Mouse (Mus musculus): ENCODE data around the gene Gucy1b1. TPM values are rescaled to one million over a fixed set of nuclear protein-coding genes. Genes with fewer than 3 reads are reported as not detected.

Gene Gucy1b1
- polyA plus RNA-seq, 1 experiment from 2014 or later: 3.5 TPM

GRCm38 (mm10) chr3:82027286-82027685, 47.2 kb downstream of the Gucy1b1 start:
- 91% methylated on average over 1 of the region's 1 CpGs for WGBS
- H3K4me3 ChIP-seq: no peak overlapping the region
- H3K9me3 ChIP-seq: no peaks in the 10 kb centered on the region
- H3K36me3 ChIP-seq (replicated peaks): no peaks in the 10 kb centered on the region
- H3K27me3 ChIP-seq (replicated peaks; ENCODE audit: low read depth, poor library complexity, severe bottlenecking): no peaks in the 10 kb centered on the region
- H3K4me1 ChIP-seq: no peaks in the 10 kb centered on the region
- H3K27ac ChIP-seq (replicated peaks): no peak overlapping the region
- no peak for DNase-seq (ENCODE audit: low spot score)

DNA sequence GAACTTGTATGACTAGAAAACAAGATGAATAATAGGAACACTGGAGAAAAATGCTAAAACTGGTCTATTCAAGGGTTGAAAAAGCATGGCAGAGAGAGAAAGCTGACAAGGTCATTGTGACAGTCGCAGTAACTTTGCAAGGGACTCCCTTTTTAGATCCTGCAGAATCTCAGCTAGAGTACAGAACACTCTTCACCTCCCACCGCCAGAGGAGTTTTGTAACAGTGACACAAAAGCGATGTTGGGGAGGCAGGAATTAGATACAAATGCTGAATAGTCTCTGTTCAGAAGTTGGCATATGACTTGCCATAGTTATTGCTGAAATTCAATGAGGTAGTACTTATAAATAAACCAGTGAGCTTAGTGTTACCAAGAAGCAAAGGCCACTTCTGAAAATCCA, 51.4 kb downstream of the Gucy1b1 start:
- no peak for DNase-seq (ENCODE audit: low spot score)
- no peak overlapping the region for H3K4me3 ChIP-seq
- no peaks in the 10 kb centered on the region for H3K36me3 ChIP-seq (replicated peaks)
- no peaks in the 10 kb centered on the region for H3K4me1 ChIP-seq
- no peak overlapping the region for H3K27ac ChIP-seq (replicated peaks)
- H3K9me3 ChIP-seq: no peaks in the 10 kb centered on the region
- whole genome bisulfite sequencing: 80% methylated on average over 3 of the region's 3 CpGs
- no peaks in the 10 kb centered on the region for H3K27me3 ChIP-seq (replicated peaks; ENCODE audit: low read depth, poor library complexity, severe bottlenecking)

- H3K4me1 ChIP-seq: no peaks in the 10 kb centered on the region
- no peak overlapping the region for H3K27ac ChIP-seq (replicated peaks)
- no peak for DNase-seq (ENCODE audit: low spot score)
- 90% methylated on average over 8 of the region's 8 CpGs for WGBS
- H3K9me3 ChIP-seq: no peaks in the 10 kb centered on the region
- no peaks in the 10 kb centered on the region for H3K36me3 ChIP-seq (replicated peaks)
- H3K4me3 ChIP-seq: no peak overlapping the region
- no peaks in the 10 kb centered on the region for H3K27me3 ChIP-seq (replicated peaks; ENCODE audit: low read depth, poor library complexity, severe bottlenecking)
These were observed 52.0 kb downstream of the Gucy1b1 start for GRCm38 (mm10) chr3:82022421-82022920.

GRCm38 (mm10) chr3:82014148-82014703, 60.3 kb downstream of the Gucy1b1 start:
- 82% methylated on average over 7 of the region's 7 CpGs for WGBS
- no peaks in the 10 kb centered on the region for H3K36me3 ChIP-seq (replicated peaks)
- no peaks in the 10 kb centered on the region for H3K27me3 ChIP-seq (replicated peaks; ENCODE audit: low read depth, poor library complexity, severe bottlenecking)
- H3K27ac ChIP-seq (replicated peaks): no peak overlapping the region
- no peaks in the 10 kb centered on the region for H3K9me3 ChIP-seq
- H3K4me1 ChIP-seq: no peaks in the 10 kb centered on the region
- DNase-seq (ENCODE audit: low spot score): no peak
- H3K4me3 ChIP-seq: no peak overlapping the region

- 92% methylated on average over 1 of the region's 1 CpGs for WGBS
- Histone ChIP-seq H3K27ac (replicated peaks) (no peak overlapping the region), H3K4me3 (no peak overlapping the region), H3K27me3 (replicated peaks; ENCODE audit: low read depth, poor library complexity, severe bottlenecking) (no peaks in the 10 kb centered on the region), H3K36me3 (replicated peaks) (no peaks in the 10 kb centered on the region), H3K9me3 (no peaks in the 10 kb centered on the region), H3K4me1 (no peaks in the 10 kb centered on the region)
- DNase-seq (ENCODE audit: low spot score): no peak
These were observed 67.5 kb downstream of the Gucy1b1 start for GRCm38 (mm10) chr3:82007002-82007401.

- WGBS: 8% methylated on average over 1 of the region's 1 CpGs
- H3K4me1 ChIP-seq: no peaks in the 10 kb centered on the region
- no peaks in the 10 kb centered on the region for H3K27me3 ChIP-seq (replicated peaks; ENCODE audit: low read depth, poor library complexity, severe bottlenecking)
- no peak for DNase-seq (ENCODE audit: low spot score)
- H3K4me3 ChIP-seq: no peak overlapping the region
- H3K27ac ChIP-seq (replicated peaks): no peak overlapping the region
- no peaks in the 10 kb centered on the region for H3K36me3 ChIP-seq (replicated peaks)
- H3K9me3 ChIP-seq: no peaks in the 10 kb centered on the region
These were observed 78.5 kb downstream of the Gucy1b1 start for GRCm38 (mm10) chr3:81995988-81996387.

GRCm38 (mm10) chr3:81995371-81995770, 79.1 kb downstream of the Gucy1b1 start:
- WGBS: 50% methylated on average over 4 of the region's 4 CpGs
- Histone ChIP-seq H3K27ac (replicated peaks) (no peak overlapping the region), H3K36me3 (replicated peaks) (no peaks in the 10 kb centered on the region), H3K4me1 (no peaks in the 10 kb centered on the region), H3K9me3 (no peaks in the 10 kb centered on the region), H3K4me3 (no peak overlapping the region), H3K27me3 (replicated peaks; ENCODE audit: low read depth, poor library complexity, severe bottlenecking) (no peaks in the 10 kb centered on the region)
- DNase-seq (ENCODE audit: low spot score): no peak

DNA sequence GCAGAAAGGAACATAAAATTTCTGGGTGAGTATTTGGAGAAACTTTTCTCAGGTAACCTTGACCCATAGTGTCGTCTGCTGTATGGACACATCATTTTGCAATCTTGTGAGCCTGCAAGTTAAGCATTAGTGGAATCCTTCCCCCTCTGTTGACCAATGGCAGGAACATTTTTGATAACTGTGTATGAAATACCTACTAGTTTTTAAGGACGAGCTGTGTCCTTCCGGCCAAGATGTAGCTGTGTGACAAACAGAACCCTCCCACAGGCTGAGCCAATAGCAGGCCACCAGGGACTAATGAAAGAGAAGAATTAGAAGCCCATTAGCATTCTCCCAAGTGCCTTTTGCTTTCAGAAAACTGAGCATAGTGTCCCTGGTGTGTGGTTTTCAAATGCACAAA, 84.0 kb downstream of the Gucy1b1 start:
- H3K27ac ChIP-seq (replicated peaks): no peak overlapping the region
- H3K36me3 ChIP-seq (replicated peaks): no peaks in the 10 kb centered on the region
- no peaks in the 10 kb centered on the region for H3K4me1 ChIP-seq
- H3K27me3 ChIP-seq (replicated peaks; ENCODE audit: low read depth, poor library complexity, severe bottlenecking): no peaks in the 10 kb centered on the region
- no peak for DNase-seq (ENCODE audit: low spot score)
- WGBS: 76% methylated on average over 3 of the region's 3 CpGs
- H3K4me3 ChIP-seq: no peak overlapping the region
- no peaks in the 10 kb centered on the region for H3K9me3 ChIP-seq

DNA sequence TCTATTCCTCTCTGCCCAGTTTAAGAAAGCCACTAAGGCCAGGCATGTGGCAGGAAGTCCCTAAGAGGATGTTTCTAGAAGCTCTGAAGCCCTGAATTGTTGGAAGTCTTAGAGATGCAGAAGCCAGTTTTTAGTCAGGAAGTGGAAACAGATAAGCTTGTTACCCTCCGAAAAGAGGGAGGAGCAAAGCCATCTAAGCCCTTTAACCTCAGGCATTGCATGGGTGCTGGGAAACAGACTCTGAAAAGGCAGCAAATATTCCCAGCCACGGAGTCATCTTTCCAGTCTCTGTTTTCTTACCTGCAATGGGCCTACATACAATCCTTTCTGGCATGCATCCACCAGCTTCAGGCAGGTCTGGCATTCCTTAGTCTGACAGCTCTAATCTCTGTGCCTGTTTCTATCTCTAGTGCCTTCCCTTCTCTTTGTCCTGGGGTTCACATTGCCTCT, 84.8 kb downstream of the Gucy1b1 start:
- H3K27ac ChIP-seq (replicated peaks): no peak overlapping the region
- DNase-seq (ENCODE audit: low spot score): no peak
- 35% methylated on average over 2 of the region's 2 CpGs for WGBS
- no peak overlapping the region for H3K4me3 ChIP-seq
- H3K36me3 ChIP-seq (replicated peaks): no peaks in the 10 kb centered on the region
- H3K4me1 ChIP-seq: no peaks in the 10 kb centered on the region
- no peaks in the 10 kb centered on the region for H3K9me3 ChIP-seq
- H3K27me3 ChIP-seq (replicated peaks; ENCODE audit: low read depth, poor library complexity, severe bottlenecking): no peaks in the 10 kb centered on the region

GRCm38 (mm10) chr3:81987628-81988027, 86.9 kb downstream of the Gucy1b1 start:
- H3K36me3 ChIP-seq (replicated peaks): no peaks in the 10 kb centered on the region
- no peak for DNase-seq (ENCODE audit: low spot score)
- H3K27ac ChIP-seq (replicated peaks): no peak overlapping the region
- H3K27me3 ChIP-seq (replicated peaks; ENCODE audit: low read depth, poor library complexity, severe bottlenecking): no peaks in the 10 kb centered on the region
- WGBS: 94% methylated on average over 3 of the region's 3 CpGs
- no peak overlapping the region for H3K4me3 ChIP-seq
- H3K9me3 ChIP-seq: no peaks in the 10 kb centered on the region
- no peaks in the 10 kb centered on the region for H3K4me1 ChIP-seq

DNA sequence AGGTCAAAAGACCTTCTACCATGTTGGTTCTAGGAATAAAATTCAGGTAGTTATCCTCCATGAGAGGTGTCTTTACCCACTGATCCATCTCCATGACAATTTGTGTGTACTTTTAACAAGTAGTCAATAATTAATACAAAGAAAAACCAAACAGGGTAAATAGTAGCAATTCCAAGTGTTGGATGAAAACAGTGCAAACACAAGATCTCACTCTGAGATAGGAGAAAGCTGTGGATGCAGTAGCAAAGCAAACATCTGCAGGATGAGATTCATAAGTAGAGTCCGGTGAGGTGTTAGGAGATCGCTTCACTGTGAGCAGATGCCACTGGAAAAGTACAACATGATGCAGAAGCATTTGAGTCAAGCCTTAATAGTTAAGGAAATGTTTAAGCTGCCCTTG, 88.4 kb downstream of the Gucy1b1 start:
- DNase-seq (ENCODE audit: low spot score): no peak
- Histone ChIP-seq H3K36me3 (replicated peaks) (no peaks in the 10 kb centered on the region), H3K27me3 (replicated peaks; ENCODE audit: low read depth, poor library complexity, severe bottlenecking) (no peaks in the 10 kb centered on the region), H3K4me3 (no peak overlapping the region), H3K27ac (replicated peaks) (no peak overlapping the region), H3K4me1 (no peaks in the 10 kb centered on the region), H3K9me3 (no peaks in the 10 kb centered on the region)
- WGBS: 96% methylated on average over 2 of the region's 2 CpGs

DNA sequence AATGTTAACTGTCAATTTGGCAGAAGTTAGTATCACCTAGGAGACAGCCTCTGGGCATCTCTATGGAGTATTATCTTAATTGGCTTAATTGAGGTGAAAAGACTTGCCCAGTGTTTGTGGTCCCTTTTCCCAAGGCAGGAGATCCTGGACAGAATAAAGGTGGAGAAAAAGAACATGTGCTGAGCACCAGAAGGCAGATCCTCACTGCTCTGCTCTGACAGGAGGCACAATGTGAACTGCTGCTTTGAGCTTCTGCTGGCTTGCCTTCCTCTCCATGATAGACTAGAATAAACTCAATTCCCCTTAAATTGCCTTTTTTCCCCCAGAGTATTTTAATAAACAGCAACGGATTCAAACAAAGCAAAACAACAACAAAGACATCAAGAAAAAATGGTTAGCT, 89.4 kb downstream of the Gucy1b1 start:
- no peaks in the 10 kb centered on the region for H3K27me3 ChIP-seq (replicated peaks; ENCODE audit: low read depth, poor library complexity, severe bottlenecking)

GRCm38 (mm10) chr3:81983120-81983895, 91.2 kb downstream of the Gucy1b1 start:
- Histone ChIP-seq H3K4me1 (no peaks in the 10 kb centered on the region), H3K27ac (replicated peaks) (no peak overlapping the region), H3K9me3 (no peaks in the 10 kb centered on the region), H3K36me3 (replicated peaks) (no peaks in the 10 kb centered on the region), H3K27me3 (replicated peaks; ENCODE audit: low read depth, poor library complexity, severe bottlenecking) (no peaks in the 10 kb centered on the region), H3K4me3 (no peak overlapping the region)
- WGBS: 86% methylated on average over 8 of the region's 8 CpGs
- DNase-seq (ENCODE audit: low spot score): no peak

More for the DNA sequence above, 89.4 kb downstream of the Gucy1b1 start:
- Histone ChIP-seq H3K9me3 (no peaks in the 10 kb centered on the region), H3K4me1 (no peaks in the 10 kb centered on the region), H3K36me3 (replicated peaks) (no peaks in the 10 kb centered on the region), H3K27ac (replicated peaks) (no peak overlapping the region), H3K4me3 (no peak overlapping the region)
- DNase-seq (ENCODE audit: low spot score): no peak
- WGBS: 55% methylated on average over 1 of the region's 1 CpGs

Measured in embryonic facial prominence, embryonic 10.5 days (tissue).